Mouse (Mus musculus): Measurements from ENCODE around the gene Dhh. TPM values are rescaled to one million over a fixed set of nuclear protein-coding genes. Genes with fewer than 3 reads are reported as not detected.

Dhh gene
- polyA plus RNA-seq, 1 experiment from 2014 or later: 0.44 TPM

GRCm38 (mm10) chr15:98852733-98853132 is 45.6 kb downstream of the Dhh start:
- H3K4me3 ChIP-seq (ENCODE audit: low read depth, low read length): no peak overlapping the region
- H3K27ac ChIP-seq (ENCODE audit: low read depth, low read length): no peak overlapping the region
- H3K9me3 ChIP-seq (ENCODE audit: control insufficient read depth, low read length): no peaks in the 10 kb centered on the region
- no peak overlapping the region for H3K9ac ChIP-seq (ENCODE audit: low read length)
- H3K27me3 ChIP-seq (ENCODE audit: control insufficient read depth, insufficient read depth, low read length): no peaks in the 10 kb centered on the region
- H3K4me1 ChIP-seq (ENCODE audit: control insufficient read depth, insufficient read depth, low read length): no peaks in the 10 kb centered on the region
- H3K4me2 ChIP-seq (ENCODE audit: low read depth): no peak overlapping the region
- H3K36me3 ChIP-seq (ENCODE audit: control insufficient read depth, insufficient read depth, low read length): peaks cover 67% of the 10 kb centered on the region
- ATAC-seq (ENCODE audit: insufficient read depth, low FRiP score, low TSS enrichment): no peak
- WGBS: 90% methylated on average over 9 of the region's 9 CpGs
- DNase-seq (ENCODE audit: low spot score): no peak

DNA sequence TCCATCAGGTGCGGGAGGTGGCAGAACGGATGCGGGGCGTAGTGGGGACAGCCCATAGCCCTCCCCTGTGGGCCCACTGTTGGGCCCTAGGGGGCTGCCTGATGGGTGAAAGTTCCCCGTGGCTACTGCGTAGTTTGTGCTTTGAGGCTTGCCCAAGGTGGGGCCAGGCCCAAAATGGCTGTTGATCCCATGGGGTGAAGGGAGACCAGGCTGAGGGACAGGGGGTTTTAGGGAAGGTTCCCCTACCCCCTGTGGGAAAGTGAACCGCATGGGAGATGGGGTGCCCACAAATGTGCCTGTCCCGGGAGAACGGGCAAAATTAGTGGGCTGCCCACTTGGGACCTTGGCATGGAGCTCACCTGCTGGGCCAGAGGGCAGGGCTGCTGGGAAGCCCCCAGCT is 46.3 kb downstream of the Dhh start:
- H3K9ac ChIP-seq (ENCODE audit: low read length): no peak overlapping the region
- no peaks in the 10 kb centered on the region for H3K27me3 ChIP-seq (ENCODE audit: control insufficient read depth, insufficient read depth, low read length)
- peaks cover 64% of the 10 kb centered on the region for H3K36me3 ChIP-seq (ENCODE audit: control insufficient read depth, insufficient read depth, low read length)
- H3K27ac ChIP-seq (ENCODE audit: low read depth, low read length): no peak overlapping the region
- ATAC-seq (ENCODE audit: insufficient read depth, low FRiP score, low TSS enrichment) (no peak), DNase-seq (ENCODE audit: low spot score) (no peak)
- no peak overlapping the region for H3K4me2 ChIP-seq (ENCODE audit: low read depth)
- H3K4me3 ChIP-seq (ENCODE audit: low read depth, low read length): no peak overlapping the region
- over 99% methylated on average over 9 of the region's 9 CpGs for WGBS
- no peaks in the 10 kb centered on the region for H3K9me3 ChIP-seq (ENCODE audit: control insufficient read depth, low read length)
- H3K4me1 ChIP-seq (ENCODE audit: control insufficient read depth, insufficient read depth, low read length): no peaks in the 10 kb centered on the region

- Histone ChIP-seq H3K4me3 (ENCODE audit: low read depth, low read length) (no peak overlapping the region), H3K9me3 (ENCODE audit: control insufficient read depth, low read length) (no peaks in the 10 kb centered on the region), H3K4me2 (ENCODE audit: low read depth) (no peak overlapping the region), H3K27ac (ENCODE audit: low read depth, low read length) (no peak overlapping the region), H3K4me1 (ENCODE audit: control insufficient read depth, insufficient read depth, low read length) (no peaks in the 10 kb centered on the region), H3K36me3 (ENCODE audit: control insufficient read depth, insufficient read depth, low read length) (peaks cover 67% of the 10 kb centered on the region), H3K27me3 (ENCODE audit: control insufficient read depth, insufficient read depth, low read length) (no peaks in the 10 kb centered on the region), H3K9ac (ENCODE audit: low read length) (no peak overlapping the region)
- WGBS: 87% methylated on average over 21 of the region's 21 CpGs
- ATAC-seq (ENCODE audit: insufficient read depth, low FRiP score, low TSS enrichment) (no peak), DNase-seq (ENCODE audit: low spot score) (no peak)
These were observed 47.0 kb downstream of the Dhh start for GRCm38 (mm10) chr15:98851229-98851818.

- H3K4me3 ChIP-seq (ENCODE audit: low read depth, low read length): no peak overlapping the region
- whole genome bisulfite sequencing: 96% methylated on average over 14 of the region's 14 CpGs
- no peak overlapping the region for H3K4me2 ChIP-seq (ENCODE audit: low read depth)
- H3K9ac ChIP-seq (ENCODE audit: low read length): no peak overlapping the region
- H3K27ac ChIP-seq (ENCODE audit: low read depth, low read length): no peak overlapping the region
- H3K36me3 ChIP-seq (ENCODE audit: control insufficient read depth, insufficient read depth, low read length): peaks cover 69% of the 10 kb centered on the region
- no peaks in the 10 kb centered on the region for H3K4me1 ChIP-seq (ENCODE audit: control insufficient read depth, insufficient read depth, low read length)
- ATAC-seq (ENCODE audit: insufficient read depth, low FRiP score, low TSS enrichment) (no peak), DNase-seq (ENCODE audit: low spot score) (no peak)
- H3K27me3 ChIP-seq (ENCODE audit: control insufficient read depth, insufficient read depth, low read length): no peaks in the 10 kb centered on the region
- no peaks in the 10 kb centered on the region for H3K9me3 ChIP-seq (ENCODE audit: control insufficient read depth, low read length)
These were observed 47.7 kb downstream of the Dhh start for GRCm38 (mm10) chr15:98850668-98851067.

DNA sequence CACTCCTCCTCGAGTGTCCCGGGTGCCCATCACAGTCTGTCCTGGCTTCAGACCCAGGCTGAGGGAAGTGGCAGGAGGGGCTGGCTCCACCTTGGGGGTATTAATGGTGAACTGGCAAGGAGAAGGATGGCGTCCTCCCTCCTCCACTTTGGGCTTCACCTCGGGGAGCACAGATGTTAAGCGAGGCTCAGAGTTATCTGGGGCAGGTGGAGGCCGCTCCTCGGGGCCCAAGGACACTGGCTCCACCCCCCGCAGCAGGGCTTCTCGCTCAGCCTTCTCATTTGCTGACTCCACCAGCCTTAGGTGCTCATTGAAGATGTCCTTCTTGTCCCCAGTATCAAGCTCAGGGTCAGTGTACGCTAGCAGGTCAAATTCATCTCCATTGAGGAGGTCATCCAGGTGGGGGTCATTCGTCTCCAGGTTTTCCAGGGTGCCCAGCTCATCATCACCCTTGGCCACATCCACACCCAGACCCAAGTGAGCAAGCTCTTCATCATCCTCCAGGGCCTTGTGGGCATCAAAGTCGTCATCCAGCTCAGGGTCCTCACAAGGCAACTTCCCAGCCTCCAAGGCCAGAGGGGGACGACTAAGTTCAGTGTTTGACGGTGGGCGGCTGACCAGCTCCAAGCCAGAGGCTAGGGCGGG is 48.3 kb downstream of the Dhh start:
- 92% methylated on average over 15 of the region's 16 CpGs for whole genome bisulfite sequencing
- no peak overlapping the region for H3K4me2 ChIP-seq (ENCODE audit: low read depth)
- H3K27ac ChIP-seq (ENCODE audit: low read depth, low read length): no peak overlapping the region
- H3K4me3 ChIP-seq (ENCODE audit: low read depth, low read length): no peak overlapping the region
- no peak overlapping the region for H3K9ac ChIP-seq (ENCODE audit: low read length)
- no peaks in the 10 kb centered on the region for H3K4me1 ChIP-seq (ENCODE audit: control insufficient read depth, insufficient read depth, low read length)
- ATAC-seq (ENCODE audit: insufficient read depth, low FRiP score, low TSS enrichment) (no peak), DNase-seq (ENCODE audit: low spot score) (no peak)
- peaks cover 72% of the 10 kb centered on the region for H3K36me3 ChIP-seq (ENCODE audit: control insufficient read depth, insufficient read depth, low read length)
- no peaks in the 10 kb centered on the region for H3K27me3 ChIP-seq (ENCODE audit: control insufficient read depth, insufficient read depth, low read length)
- H3K9me3 ChIP-seq (ENCODE audit: control insufficient read depth, low read length): no peaks in the 10 kb centered on the region

- Histone ChIP-seq H3K9me3 (ENCODE audit: control insufficient read depth, low read length) (no peaks in the 10 kb centered on the region), H3K4me1 (ENCODE audit: control insufficient read depth, insufficient read depth, low read length) (no peaks in the 10 kb centered on the region), H3K4me3 (ENCODE audit: low read depth, low read length) (no peak overlapping the region), H3K4me2 (ENCODE audit: low read depth) (no peak overlapping the region), H3K27ac (ENCODE audit: low read depth, low read length) (no peak overlapping the region), H3K27me3 (ENCODE audit: control insufficient read depth, insufficient read depth, low read length) (no peaks in the 10 kb centered on the region), H3K9ac (ENCODE audit: low read length) (no peak overlapping the region), H3K36me3 (ENCODE audit: control insufficient read depth, insufficient read depth, low read length) (peaks cover 72% of the 10 kb centered on the region)
- no peak for ATAC-seq (ENCODE audit: insufficient read depth, low FRiP score, low TSS enrichment)
- no peak for DNase-seq (ENCODE audit: low spot score)
- 97% methylated on average over 11 of the region's 11 CpGs for WGBS
These were observed 49.2 kb downstream of the Dhh start for GRCm38 (mm10) chr15:98849165-98849564.

DNA sequence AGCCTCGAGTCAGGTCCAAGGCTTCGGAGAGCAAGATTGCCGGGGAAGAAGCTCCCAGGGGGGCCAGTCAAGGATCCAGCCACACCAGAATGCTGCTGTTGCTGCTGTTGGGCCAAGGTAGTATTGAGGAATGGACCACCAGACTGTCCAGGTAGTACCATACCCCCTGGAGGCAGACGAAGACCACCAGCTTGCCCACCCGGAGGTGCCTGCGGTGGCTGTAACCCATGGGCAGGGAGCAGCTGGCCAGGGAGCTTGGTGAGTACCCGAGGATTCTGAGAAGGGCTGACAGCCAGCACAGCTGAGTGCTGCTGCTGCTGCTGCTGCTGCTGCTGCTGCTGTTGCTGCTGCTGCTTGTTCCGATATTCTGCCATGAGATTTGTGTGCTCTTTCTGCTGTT is 52.2 kb downstream of the Dhh start:
- 92% methylated on average over 8 of the region's 8 CpGs for WGBS
- no peaks in the 10 kb centered on the region for H3K27me3 ChIP-seq (ENCODE audit: control insufficient read depth, insufficient read depth, low read length)
- H3K9ac ChIP-seq (ENCODE audit: low read length): no peak overlapping the region
- ATAC-seq (ENCODE audit: insufficient read depth, low FRiP score, low TSS enrichment) (no peak), DNase-seq (ENCODE audit: low spot score) (no peak)
- H3K9me3 ChIP-seq (ENCODE audit: control insufficient read depth, low read length): no peaks in the 10 kb centered on the region
- H3K4me1 ChIP-seq (ENCODE audit: control insufficient read depth, insufficient read depth, low read length): no peaks in the 10 kb centered on the region
- H3K36me3 ChIP-seq (ENCODE audit: control insufficient read depth, insufficient read depth, low read length): peaks cover 71% of the 10 kb centered on the region
- H3K4me2 ChIP-seq (ENCODE audit: low read depth): no peak overlapping the region
- no peak overlapping the region for H3K4me3 ChIP-seq (ENCODE audit: low read depth, low read length)
- H3K27ac ChIP-seq (ENCODE audit: low read depth, low read length): no peak overlapping the region

- H3K9ac ChIP-seq (ENCODE audit: low read length): no peak overlapping the region
- DNase-seq (ENCODE audit: low spot score) (no peak), ATAC-seq (ENCODE audit: insufficient read depth, low FRiP score, low TSS enrichment) (no peak)
- H3K36me3 ChIP-seq (ENCODE audit: control insufficient read depth, insufficient read depth, low read length): peaks cover 72% of the 10 kb centered on the region
- H3K27me3 ChIP-seq (ENCODE audit: control insufficient read depth, insufficient read depth, low read length): no peaks in the 10 kb centered on the region
- H3K4me2 ChIP-seq (ENCODE audit: low read depth): no peak overlapping the region
- 97% methylated on average over 2 of the region's 2 CpGs for WGBS
- H3K4me1 ChIP-seq (ENCODE audit: control insufficient read depth, insufficient read depth, low read length): no peaks in the 10 kb centered on the region
- no peak overlapping the region for H3K4me3 ChIP-seq (ENCODE audit: low read depth, low read length)
- H3K27ac ChIP-seq (ENCODE audit: low read depth, low read length): no peak overlapping the region
- no peaks in the 10 kb centered on the region for H3K9me3 ChIP-seq (ENCODE audit: control insufficient read depth, low read length)
These were observed 53.2 kb downstream of the Dhh start for GRCm38 (mm10) chr15:98845149-98845548.

DNA sequence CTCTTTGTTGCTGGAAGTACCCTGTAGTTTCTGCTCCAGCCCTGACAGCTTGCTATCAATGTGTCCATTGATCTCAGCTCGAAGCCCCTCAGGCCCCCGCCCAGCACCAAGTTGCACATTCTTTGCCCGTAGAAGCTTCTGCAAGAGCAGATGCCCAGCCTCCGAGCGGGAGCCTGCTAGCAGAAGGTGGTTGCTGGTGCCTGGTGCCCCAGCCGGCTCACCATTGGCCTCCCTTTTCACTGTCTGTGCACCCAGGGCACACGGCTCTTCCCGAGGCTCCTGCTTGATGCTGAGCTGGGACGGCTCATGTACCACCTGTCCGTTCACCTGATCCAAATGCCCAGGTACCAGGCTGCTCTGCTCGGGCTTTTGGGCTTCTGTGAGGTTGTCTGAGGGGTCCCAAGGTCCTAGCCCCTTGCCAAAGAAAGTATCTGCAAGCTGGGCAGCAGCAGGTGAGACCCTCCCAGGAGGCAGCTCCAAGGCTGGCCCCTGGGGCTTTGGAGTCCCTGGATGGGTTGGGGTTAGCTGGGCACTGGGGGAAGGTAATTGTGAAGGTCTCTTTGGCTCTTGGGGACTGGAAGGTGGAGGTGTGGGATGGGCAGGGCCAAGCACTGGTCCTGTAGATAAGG is 54.6 kb downstream of the Dhh start:
- DNase-seq (ENCODE audit: low spot score) (no peak), ATAC-seq (ENCODE audit: insufficient read depth, low FRiP score, low TSS enrichment) (no peak)
- Histone ChIP-seq H3K36me3 (ENCODE audit: control insufficient read depth, insufficient read depth, low read length) (peaks cover 70% of the 10 kb centered on the region), H3K4me2 (ENCODE audit: low read depth) (no peak overlapping the region), H3K9ac (ENCODE audit: low read length) (no peak overlapping the region), H3K27me3 (ENCODE audit: control insufficient read depth, insufficient read depth, low read length) (no peaks in the 10 kb centered on the region), H3K27ac (ENCODE audit: low read depth, low read length) (no peak overlapping the region), H3K4me3 (ENCODE audit: low read depth, low read length) (no peak overlapping the region), H3K4me1 (ENCODE audit: control insufficient read depth, insufficient read depth, low read length) (no peaks in the 10 kb centered on the region), H3K9me3 (ENCODE audit: control insufficient read depth, low read length) (no peaks in the 10 kb centered on the region)
- WGBS: 92% methylated on average over 11 of the region's 11 CpGs

Measured in neural tube, embryonic 11.5 days (tissue).